Mouse (Mus musculus) stomach, postnatal 0 days (tissue): ENCODE results near the gene Kng2. TPM values are rescaled to one million over a fixed set of nuclear protein-coding genes. Genes with fewer than 3 reads are reported as not detected.
"Not testable (repeated sequence)": the region's sequence is repeated elsewhere in the genome, so short reads cannot be mapped to it uniquely, and the experiment has no call there.

ENCODE experiments used
- ATAC-seq: fragments of 200-750 bp; cut with Nextera tagmentation; 2 replicates; pipeline ENCODE4 v1.8.0; 2017; ENCODE audit not compliant: low FRiP score, low TSS enrichment
- DNase-seq: peaks from one replicate; pipeline ENCODE4 v3.0.0-alpha.2; 2016; ENCODE audit warnings: low spot score
- H3K27ac ChIP-seq: fragments of 300-500 bp; sonication (generic); replicated peaks from 2 replicates; pipeline ENCODE4 v1.5.1; 2014; ENCODE audit warnings: mild to moderate bottlenecking, control low read depth
- H3K27me3 ChIP-seq: fragments of 300-500 bp; sonication (generic); 2 replicates; pipeline ENCODE4 v1.6.1; 2014; ENCODE audit warnings: low read length; ENCODE audit not compliant: control insufficient read depth, insufficient read depth
- H3K36me3 ChIP-seq: fragments of 300-500 bp; sonication (generic); 2 replicates; pipeline ENCODE4 v1.6.1; 2014; ENCODE audit warnings: low read length, mixed read lengths; ENCODE audit not compliant: control insufficient read depth, insufficient read depth
- H3K4me1 ChIP-seq: fragments of 300-500 bp; sonication (generic); replicated peaks from 2 replicates; pipeline ENCODE4 v1.6.1; 2014; ENCODE audit warnings: antibody characterized with exemption; ENCODE audit not compliant: control insufficient read depth, insufficient read depth
- H3K4me2 ChIP-seq: fragments of 300-500 bp; sonication (generic); replicated peaks from 2 replicates; pipeline ENCODE4 v1.6.1; 2014; ENCODE audit warnings: low read depth, mild to moderate bottlenecking, control low read depth, moderate library complexity
- H3K4me3 ChIP-seq: fragments of 300-500 bp; sonication (generic); 2 replicates; pipeline ENCODE4 v1.5.1; 2014; ENCODE audit warnings: low read depth, low read length, control low read depth
- H3K9ac ChIP-seq: fragments of 300-500 bp; sonication (generic); 2 replicates; pipeline ENCODE4 v1.6.1; 2014; ENCODE audit warnings: mild to moderate bottlenecking, low read length, control low read depth, mixed read lengths
- H3K9me3 ChIP-seq: fragments of 300-500 bp; sonication (generic); 2 replicates; pipeline ENCODE4 v1.6.1; 2016; ENCODE audit warnings: low read length; ENCODE audit not compliant: control insufficient read depth
- CTCF ChIP-seq: IDR thresholded peaks from 2 replicates; pipeline ENCODE4 v1.5.1; 2016; ENCODE audit warnings: antibody characterized with exemption, low read depth, mild to moderate bottlenecking, moderate library complexity
- EP300 ChIP-seq: optimal IDR thresholded peaks from 2 replicates; pipeline ENCODE3; 2016; ENCODE audit warnings: antibody characterized with exemption
- WGBS: fragments of 180-500 bp; shearing (Covaris S2); extraction: QIAGEN DNeasy Blood & Tissue Kit; methylation state at CpG from one replicate; pipeline ENCODE4 v1.1.7; 2014; 5-methylcytosine and 5-hydroxymethylcytosine counted together
- polyA plus RNA-seq: library from polyadenylated mRNA; unstranded; fragments of >200 nt; fragmentation: Nextera tagmentation; extraction: Ambion mirVana; gene quantifications from 2 replicates; pipeline ENCODE4 v1.2.1, GENCODE M21; 2015

The Kng2 gene
- polyA plus RNA-seq, 1 experiment from 2014 or later: 0.96 TPM

DNA sequence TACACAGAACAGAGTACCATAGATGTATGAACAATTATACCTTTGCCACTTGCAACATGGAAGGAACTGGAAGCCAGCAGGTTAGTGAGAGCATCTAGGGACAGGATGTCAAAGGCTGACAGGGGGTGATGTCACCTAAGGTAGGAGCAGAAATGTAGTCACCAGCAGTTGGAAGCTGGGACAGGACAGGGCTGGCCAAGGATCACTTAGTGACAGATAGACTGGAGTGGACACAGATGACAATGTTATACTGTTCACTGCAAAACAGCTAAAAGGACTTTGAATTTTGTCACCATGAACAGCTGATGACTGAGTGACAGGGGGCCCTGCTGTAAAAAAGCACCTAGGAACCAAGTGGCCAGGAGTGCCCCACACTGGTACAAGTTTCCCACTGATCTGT, 2.7 kb downstream of the Kng2 start:
- Histone ChIP-seq H3K36me3 (no peaks in the 10 kb centered on the region), H3K4me2 (no peak overlapping the region), H3K27me3 (no peaks in the 10 kb centered on the region), H3K9me3 (no peaks in the 10 kb centered on the region), H3K4me1 (no peaks in the 10 kb centered on the region), H3K27ac (no peak overlapping the region), H3K9ac (no peak overlapping the region), H3K4me3 (no peak overlapping the region)
- ATAC-seq (no peak), DNase-seq (no peak)
- TF ChIP-seq EP300: no peak
- no peak for TF ChIP-seq CTCF

- ATAC-seq (no peak), DNase-seq (no peak)
- TF ChIP-seq EP300: no peak
- no peak for TF ChIP-seq CTCF
- Histone ChIP-seq H3K9me3 (no peaks in the 10 kb centered on the region), H3K9ac (no peak overlapping the region), H3K4me3 (no peak overlapping the region), H3K27ac (no peak overlapping the region), H3K4me1 (no peaks in the 10 kb centered on the region), H3K36me3 (no peaks in the 10 kb centered on the region), H3K27me3 (no peaks in the 10 kb centered on the region), H3K4me2 (no peak overlapping the region)
- WGBS: 75% methylated on average over 6 of the region's 6 CpGs
Observed at GRCm38 (mm10) chr16:23025111-23025510, 4.2 kb downstream of the Kng2 start.

- H3K27me3 ChIP-seq, H3K4me2 ChIP-seq, H3K9me3 ChIP-seq, ATAC-seq, H3K4me3 ChIP-seq, H3K36me3 ChIP-seq, H3K4me1 ChIP-seq, DNase-seq, H3K27ac ChIP-seq, H3K9ac ChIP-seq: not testable (repeated sequence)
- 68% methylated on average over 1 of the region's 1 CpGs for WGBS
Observed at GRCm38 (mm10) chr16:23020571-23020970, 8.7 kb downstream of the Kng2 start.

GRCm38 (mm10) chr16:23014645-23015044, 14.6 kb downstream of the Kng2 start:
- ATAC-seq: not testable (repeated sequence)

GRCm38 (mm10) chr16:23013786-23014185, 15.5 kb downstream of the Kng2 start:
- not testable (repeated sequence) for H3K27me3 ChIP-seq, H3K4me1 ChIP-seq, H3K9me3 ChIP-seq, H3K4me2 ChIP-seq, H3K36me3 ChIP-seq, H3K27ac ChIP-seq, ATAC-seq, H3K4me3 ChIP-seq, H3K9ac ChIP-seq, DNase-seq
- WGBS: 77% methylated on average over 2 of the region's 2 CpGs

More at GRCm38 (mm10) chr16:23014645-23015044, 14.6 kb downstream of the Kng2 start:
- not testable (repeated sequence) for H3K9ac ChIP-seq, H3K4me3 ChIP-seq, H3K36me3 ChIP-seq, H3K27me3 ChIP-seq, H3K9me3 ChIP-seq, H3K4me1 ChIP-seq, H3K4me2 ChIP-seq, H3K27ac ChIP-seq, DNase-seq
- 86% methylated on average over 8 of the region's 8 CpGs for WGBS

GRCm38 (mm10) chr16:22996951-22997350, 32.3 kb downstream of the Kng2 start:
- H3K4me1 ChIP-seq, H3K4me2 ChIP-seq, H3K36me3 ChIP-seq, ATAC-seq, H3K27ac ChIP-seq, H3K9ac ChIP-seq, H3K9me3 ChIP-seq, H3K27me3 ChIP-seq, DNase-seq, H3K4me3 ChIP-seq: not testable (repeated sequence)
- WGBS: 71% methylated on average over 3 of the region's 3 CpGs
